Mouse (Mus musculus): ENCODE results near the gene Ank2. TPM values are rescaled to one million over a fixed set of nuclear protein-coding genes. Genes with fewer than 3 reads are reported as not detected.
"Not testable (repeated sequence)": the region's sequence is repeated elsewhere in the genome, so short reads cannot be mapped to it uniquely, and the experiment has no call there.

Gene Ank2
- polyA plus RNA-seq, 1 experiment: 423 TPM

GRCm38 (mm10) chr3:127498197-127498741 lies 881 bp downstream of the Ank2 start:
- under 1% methylated on average over 23 of the region's 23 CpGs for WGBS
- H3K4me1 ChIP-seq (ENCODE audit: control insufficient read depth, insufficient read depth, low read length): no peaks in the 10 kb centered on the region
- H3K4me3 ChIP-seq (ENCODE audit: insufficient read depth, low read depth, low read length): peak overlapping the region; percentile 77
- TF ChIP-seq CTCF (IDR thresholded peaks at IDR 0.05; ENCODE audit: insufficient read depth, low read depth, low read length): no peak
- no peak for TF ChIP-seq POLR2A (IDR thresholded peaks at IDR 0.05; ENCODE audit: insufficient read depth, low read depth, low read length)
- H3K27ac ChIP-seq (ENCODE audit: insufficient read depth, low read depth, low read length): no peak overlapping the region

GRCm38 (mm10) chr3:127492663-127493062 lies 6.5 kb downstream of the Ank2 start:
- WGBS: 93% methylated on average over 3 of the region's 3 CpGs
- no peak overlapping the region for H3K4me3 ChIP-seq (ENCODE audit: insufficient read depth, low read depth, low read length)
- no peak overlapping the region for H3K27ac ChIP-seq (ENCODE audit: insufficient read depth, low read depth, low read length)
- TF ChIP-seq POLR2A (IDR thresholded peaks at IDR 0.05; ENCODE audit: insufficient read depth, low read depth, low read length) (no peak), CTCF (IDR thresholded peaks at IDR 0.05; ENCODE audit: insufficient read depth, low read depth, low read length) (no peak)
- no peaks in the 10 kb centered on the region for H3K4me1 ChIP-seq (ENCODE audit: control insufficient read depth, insufficient read depth, low read length)

GRCm38 (mm10) chr3:127487302-127487701 lies 11.8 kb downstream of the Ank2 start:
- TF ChIP-seq CTCF (IDR thresholded peaks at IDR 0.05; ENCODE audit: insufficient read depth, low read depth, low read length) (no peak), POLR2A (IDR thresholded peaks at IDR 0.05; ENCODE audit: insufficient read depth, low read depth, low read length) (no peak)
- 68% methylated on average over 7 of the region's 7 CpGs for WGBS
- Histone ChIP-seq H3K4me3 (ENCODE audit: insufficient read depth, low read depth, low read length) (no peak overlapping the region), H3K4me1 (ENCODE audit: control insufficient read depth, insufficient read depth, low read length) (no peaks in the 10 kb centered on the region), H3K27ac (ENCODE audit: insufficient read depth, low read depth, low read length) (no peak overlapping the region)

GRCm38 (mm10) chr3:127485174-127485573 lies 14.0 kb downstream of the Ank2 start:
- WGBS: 49% methylated on average over 10 of the region's 10 CpGs
- H3K4me3 ChIP-seq (ENCODE audit: insufficient read depth, low read depth, low read length): no peak overlapping the region
- H3K4me1 ChIP-seq (ENCODE audit: control insufficient read depth, insufficient read depth, low read length): no peaks in the 10 kb centered on the region
- TF ChIP-seq POLR2A (IDR thresholded peaks at IDR 0.05; ENCODE audit: insufficient read depth, low read depth, low read length) (no peak), CTCF (IDR thresholded peaks at IDR 0.05; ENCODE audit: insufficient read depth, low read depth, low read length) (no peak)
- no peak overlapping the region for H3K27ac ChIP-seq (ENCODE audit: insufficient read depth, low read depth, low read length)

- no peak overlapping the region for H3K27ac ChIP-seq (ENCODE audit: insufficient read depth, low read depth, low read length)
- 59% methylated on average over 6 of the region's 6 CpGs for WGBS
- H3K4me3 ChIP-seq (ENCODE audit: insufficient read depth, low read depth, low read length): no peak overlapping the region
- no peaks in the 10 kb centered on the region for H3K4me1 ChIP-seq (ENCODE audit: control insufficient read depth, insufficient read depth, low read length)
- TF ChIP-seq CTCF (IDR thresholded peaks at IDR 0.05; ENCODE audit: insufficient read depth, low read depth, low read length): no peak
- no peak for TF ChIP-seq POLR2A (IDR thresholded peaks at IDR 0.05; ENCODE audit: insufficient read depth, low read depth, low read length)
Observed at GRCm38 (mm10) chr3:127481658-127482057, 17.5 kb downstream of the Ank2 start.

GRCm38 (mm10) chr3:127480369-127480768 lies 18.8 kb downstream of the Ank2 start:
- H3K4me3 ChIP-seq (ENCODE audit: insufficient read depth, low read depth, low read length); H3K4me1 ChIP-seq (ENCODE audit: control insufficient read depth, insufficient read depth, low read length); H3K27ac ChIP-seq (ENCODE audit: insufficient read depth, low read depth, low read length): not testable (repeated sequence)
- WGBS: 88% methylated on average over 5 of the region's 5 CpGs

GRCm38 (mm10) chr3:127474115-127474514 lies 25.0 kb downstream of the Ank2 start:
- no peaks in the 10 kb centered on the region for H3K4me1 ChIP-seq (ENCODE audit: control insufficient read depth, insufficient read depth, low read length)
- no peak overlapping the region for H3K4me3 ChIP-seq (ENCODE audit: insufficient read depth, low read depth, low read length)
- no peak overlapping the region for H3K27ac ChIP-seq (ENCODE audit: insufficient read depth, low read depth, low read length)
- WGBS: 88% methylated on average over 6 of the region's 6 CpGs
- TF ChIP-seq CTCF (IDR thresholded peaks at IDR 0.05; ENCODE audit: insufficient read depth, low read depth, low read length): no peak
- TF ChIP-seq POLR2A (IDR thresholded peaks at IDR 0.05; ENCODE audit: insufficient read depth, low read depth, low read length): no peak

- 57% methylated on average over 4 of the region's 4 CpGs for WGBS
- no peaks in the 10 kb centered on the region for H3K4me1 ChIP-seq (ENCODE audit: control insufficient read depth, insufficient read depth, low read length)
- H3K27ac ChIP-seq (ENCODE audit: insufficient read depth, low read depth, low read length): no peak overlapping the region
- H3K4me3 ChIP-seq (ENCODE audit: insufficient read depth, low read depth, low read length): no peak overlapping the region
- TF ChIP-seq CTCF (IDR thresholded peaks at IDR 0.05; ENCODE audit: insufficient read depth, low read depth, low read length): no peak
- no peak for TF ChIP-seq POLR2A (IDR thresholded peaks at IDR 0.05; ENCODE audit: insufficient read depth, low read depth, low read length)
Observed at GRCm38 (mm10) chr3:127469164-127469752, 29.9 kb downstream of the Ank2 start.

- no peaks in the 10 kb centered on the region for H3K4me1 ChIP-seq (ENCODE audit: control insufficient read depth, insufficient read depth, low read length)
- H3K4me3 ChIP-seq (ENCODE audit: insufficient read depth, low read depth, low read length): no peak overlapping the region
- no peak overlapping the region for H3K27ac ChIP-seq (ENCODE audit: insufficient read depth, low read depth, low read length)
- WGBS: 96% methylated on average over 8 of the region's 8 CpGs
- no peak for TF ChIP-seq CTCF (IDR thresholded peaks at IDR 0.05; ENCODE audit: insufficient read depth, low read depth, low read length)
- TF ChIP-seq POLR2A (IDR thresholded peaks at IDR 0.05; ENCODE audit: insufficient read depth, low read depth, low read length): no peak
Observed at GRCm38 (mm10) chr3:127468569-127468968, 30.6 kb downstream of the Ank2 start.
